Mouse (Mus musculus): ENCODE data around the gene Tspan4.
A peak's percentile ranks its signal among the peaks of the same experiment; 100 is the strongest.

Gene Tspan4

GRCm38 (mm10) chr7:141510196-141510595, 35.2 kb downstream of the Tspan4 start:
- peak; percentile 61 to 77 for DNase-seq

- peak; percentile 73 to 80 for DNase-seq
Measured at GRCm38 (mm10) chr7:141510681-141511191, 35.7 kb downstream of the Tspan4 start.

DNA sequence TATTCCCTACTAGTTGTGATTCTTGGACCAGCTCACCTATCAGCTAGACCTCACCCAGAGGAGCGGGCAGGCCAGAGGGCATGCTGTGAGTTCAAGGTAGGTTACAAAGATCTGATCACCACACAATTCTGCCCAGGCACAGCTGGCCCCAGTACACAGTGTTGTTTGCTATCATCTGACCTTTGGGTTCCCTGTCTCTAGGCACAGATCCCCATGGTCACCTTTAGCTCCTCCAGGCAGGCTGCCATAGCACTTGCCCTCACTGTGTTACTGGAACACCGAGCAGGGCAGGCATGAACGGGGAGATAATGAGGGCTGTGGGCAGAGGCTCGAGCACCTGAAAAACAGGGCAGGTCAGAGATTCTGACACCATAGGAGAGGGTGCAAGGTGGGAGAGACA, 42.6 kb downstream of the Tspan4 start:
- DNase-seq, result no peak

DNA sequence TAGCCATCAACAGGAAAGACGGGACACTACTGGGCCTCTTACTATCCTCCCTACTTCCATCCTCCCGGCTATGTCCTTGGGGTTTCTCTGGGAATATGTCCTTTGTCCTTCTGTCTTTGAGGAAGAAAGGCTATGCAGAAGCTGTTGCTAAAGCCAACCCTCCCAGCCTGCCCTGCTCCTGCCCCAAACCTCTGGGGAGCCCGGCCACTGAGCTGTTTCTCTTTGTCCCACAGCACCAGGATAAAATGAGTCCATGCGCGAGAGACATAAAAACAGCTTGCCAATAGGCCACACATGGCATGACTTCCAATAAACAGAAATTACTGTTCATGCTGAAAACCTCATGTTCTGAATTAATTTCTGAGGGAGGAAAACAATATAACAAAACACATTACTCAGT, 43.3 kb downstream of the Tspan4 start:
- no peak for DNase-seq

DNA sequence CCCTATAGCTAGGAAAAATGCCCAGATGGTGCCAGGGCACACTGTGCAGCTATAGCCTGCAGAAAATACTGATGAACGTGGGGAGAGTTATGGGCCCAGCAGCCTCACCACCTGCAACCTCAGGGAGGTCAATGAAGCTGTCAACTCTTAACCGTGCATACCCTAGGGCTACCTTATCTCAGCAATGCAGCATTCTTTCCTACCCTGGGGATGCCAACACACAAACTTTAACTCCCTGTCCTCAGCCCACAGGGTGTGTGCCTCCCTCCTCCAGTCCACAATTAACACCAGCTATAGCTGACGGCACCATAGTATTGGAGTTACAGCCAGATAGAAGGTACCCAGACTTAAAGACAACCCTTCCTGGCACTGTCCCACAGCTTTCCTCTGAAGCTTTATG, 43.9 kb downstream of the Tspan4 start:
- no peak for DNase-seq

GRCm38 (mm10) chr7:141519795-141520194, 44.8 kb downstream of the Tspan4 start:
- DNase-seq, result no peak

- DNase-seq, result peak in 1 of 2 experiments; percentile 61
Measured at GRCm38 (mm10) chr7:141523007-141523406, 48.0 kb downstream of the Tspan4 start.

DNA sequence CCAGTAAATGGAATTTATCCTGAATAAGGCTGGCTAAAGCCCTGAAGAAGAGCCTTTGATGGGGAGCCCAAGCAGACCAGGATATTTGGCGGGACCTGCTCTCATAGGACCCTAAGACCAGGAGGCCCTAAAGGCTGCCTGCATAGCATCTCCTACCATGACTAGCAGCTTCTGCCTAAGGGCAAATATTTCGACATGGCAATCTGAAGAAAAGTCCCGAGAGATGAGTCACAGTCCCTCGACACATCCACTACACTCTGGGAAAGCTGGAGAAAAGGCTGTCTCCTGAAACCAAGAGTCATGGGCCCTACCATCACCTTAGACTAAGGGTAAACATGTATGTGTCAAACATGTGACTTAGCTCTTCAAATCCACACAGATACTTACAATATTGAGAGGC, 49.2 kb downstream of the Tspan4 start:
- DNase-seq, result no peak

- peak; percentile 88 to 91 for DNase-seq
Measured at GRCm38 (mm10) chr7:141524760-141525579, 49.9 kb downstream of the Tspan4 start.

DNA sequence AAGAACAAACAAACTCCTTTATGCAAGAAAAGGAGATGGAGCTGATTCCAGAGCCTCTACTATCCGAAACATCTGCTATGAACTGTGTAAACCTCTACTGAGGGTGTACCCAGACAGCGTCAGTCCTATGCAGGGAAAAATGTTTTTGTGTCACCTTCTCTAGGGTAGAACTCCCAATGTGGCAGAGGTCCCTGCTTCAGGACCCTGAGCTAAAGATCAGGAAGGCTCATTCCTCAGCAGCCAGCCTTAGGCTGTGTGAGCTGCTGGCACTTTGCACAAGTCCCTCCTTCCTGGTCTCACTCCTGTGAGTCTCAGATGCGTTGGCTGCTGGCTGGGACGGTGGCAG, 50.5 kb downstream of the Tspan4 start:
- DNase-seq, result no peak

DNA sequence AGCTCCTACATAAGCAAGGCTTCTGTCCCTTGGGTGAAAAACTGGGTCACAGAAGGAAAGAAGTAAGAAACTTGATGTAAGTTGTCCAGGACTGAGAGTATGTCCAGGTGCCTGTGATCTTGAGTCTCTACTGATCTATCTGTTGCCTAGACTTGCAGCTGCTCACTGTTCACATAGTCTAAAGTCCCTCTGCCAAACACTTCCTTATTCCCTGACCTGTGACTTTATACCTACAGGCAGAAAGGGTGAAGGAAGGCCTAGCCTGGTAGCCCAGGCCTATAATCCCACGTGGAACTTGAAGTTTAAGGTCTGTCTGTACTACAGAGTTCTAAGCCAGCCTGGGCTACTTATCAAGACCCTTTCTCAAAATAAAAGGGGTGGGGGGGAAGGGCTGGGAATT, 60.5 kb downstream of the Tspan4 start:
- no peak for DNase-seq

GRCm38 (mm10) chr7:141538852-141539555, 64.0 kb downstream of the Tspan4 start:
- DNase-seq, result no peak

- peak; percentile 99 to 100 for DNase-seq
Measured at GRCm38 (mm10) chr7:141539556-141540311, 64.7 kb downstream of the Tspan4 start, which contains the start of gene Chid1. Gene Chid1 (minus strand): TSS chr7:141539857.

DNA sequence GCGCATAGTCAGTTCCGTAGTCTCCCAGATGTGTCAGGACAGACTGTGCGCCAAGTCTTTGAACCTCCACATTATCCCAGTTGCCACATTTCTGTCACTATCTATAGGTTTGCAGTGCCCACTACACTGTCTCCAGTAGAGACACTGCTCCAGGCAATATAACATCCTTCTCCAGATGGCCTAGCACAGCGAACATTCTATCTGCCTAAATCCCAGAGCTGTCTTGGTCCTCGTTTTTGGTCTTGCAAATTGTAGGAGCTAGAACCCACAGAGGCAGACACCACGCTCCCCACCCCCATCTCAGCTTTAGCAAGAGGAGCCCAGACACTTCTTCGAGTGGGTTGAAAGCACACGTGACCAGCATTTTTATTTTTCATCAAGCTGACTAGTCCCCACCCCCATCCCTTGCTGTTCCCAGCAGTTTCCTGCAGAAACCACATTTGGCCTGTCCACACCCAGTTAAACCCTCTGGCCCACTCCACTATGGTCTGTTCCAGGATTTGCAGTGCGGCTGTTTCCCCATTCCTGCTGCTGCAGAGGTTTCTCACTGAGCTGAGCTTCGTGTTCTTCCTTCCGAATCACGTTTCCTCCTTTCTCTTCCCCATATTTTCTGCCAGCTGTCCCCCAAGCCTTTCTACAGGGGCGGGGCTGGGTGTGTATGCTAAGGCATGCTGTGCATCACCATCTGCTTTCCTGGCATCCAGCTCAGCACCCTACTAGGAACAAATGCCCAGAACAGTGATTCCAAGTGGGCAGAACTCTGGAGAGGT, 65.5 kb downstream of the Tspan4 start:
- DNase-seq, result peak; percentile 94

GRCm38 (mm10) chr7:141541681-141542080, 66.6 kb downstream of the Tspan4 start:
- no peak for DNase-seq

DNA sequence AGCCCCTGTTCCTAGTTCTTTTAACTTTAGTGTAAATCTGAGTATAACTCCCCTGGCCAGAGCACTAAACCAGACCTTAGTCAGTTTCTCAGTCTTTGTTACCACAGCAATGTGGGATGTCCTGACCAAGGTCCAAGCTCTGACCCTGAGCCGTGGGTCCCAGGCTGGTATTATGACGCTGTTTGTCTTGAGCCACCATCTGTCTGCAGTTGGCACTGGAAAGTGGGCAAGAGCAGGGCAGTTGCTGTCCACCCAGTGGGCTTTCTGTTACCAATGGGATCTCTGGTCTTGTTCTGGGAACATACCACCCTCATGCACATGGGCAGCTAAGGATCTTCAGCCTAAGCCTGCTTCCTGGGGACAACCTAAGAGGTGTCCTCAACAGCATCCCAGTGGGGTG, 67.5 kb downstream of the Tspan4 start:
- DNase-seq, result peak in 1 of 2 experiments; percentile 32
